In genomic region chr9:60592363-60592762, GRCm38 (mm10) we compare ENCODE assay signal across 18 mouse cellular contexts.
DNase-seq lines count a peak whose midpoint lies in the region; ATAC-seq and TF ChIP-seq lines count a peak whose summit lies in the region.
"Had no signal": no experiment of that assay in that cellular context is flagged by ENCODE, and none has a peak within 500 bp of the region (broad histone marks: within the 10 kb centered on the region; RNA-seq: fewer than 3 reads in every experiment).

No protein-coding gene starts in this region.

- 79% methylated on average over 5 of the region's 5 CpGs for WGBS in hindbrain, postnatal 0 days
- 89% methylated on average over 5 of the region's 5 CpGs for WGBS in hindbrain, embryonic 11.5 days
- WGBS in intestine, embryonic 16.5 days = 69% methylated on average over 5 of the region's 5 CpGs
- WGBS in stomach, embryonic 15.5 days = 60% methylated on average over 5 of the region's 5 CpGs
- WGBS in liver, postnatal 0 days (ENCODE audit: insufficient replicate concordance) = 82% methylated on average over 5 of the region's 5 CpGs

- H3K27ac ChIP-seq in hindbrain, postnatal 0 days = 0 out of 2 replicates have a peak overlapping the region, but pooled peaks have one; percentile 26
- no peak overlapping the region for H3K27ac ChIP-seq in hindbrain, embryonic 11.5 days (ENCODE audit: low read depth, low read length)
- peak overlapping the region; percentile 78 for H3K27ac ChIP-seq in intestine, embryonic 16.5 days (ENCODE audit: low read length)
- peak overlapping the region; percentile 57; the same call in 1 of the 2 replicates for H3K27ac ChIP-seq in stomach, embryonic 15.5 days
- no peak overlapping the region for H3K27ac ChIP-seq in liver, postnatal 0 days (ENCODE audit: low read depth)
- H3K27ac ChIP-seq: forebrain, embryonic 12.5 days; heart, embryonic 10.5 days; hindbrain, embryonic 12.5 days; limb, embryonic 15.5 days; midbrain, embryonic 15.5 days had no signal

- no peak overlapping the region for H3K9ac ChIP-seq in hindbrain, postnatal 0 days (replicated peaks; ENCODE audit: low read length)
- no peak overlapping the region for H3K9ac ChIP-seq in hindbrain, embryonic 11.5 days (ENCODE audit: low read depth, low read length)
- H3K9ac ChIP-seq in intestine, embryonic 16.5 days (ENCODE audit: low read depth, low read length) = no peak overlapping the region
- H3K9ac ChIP-seq in stomach, embryonic 15.5 days = no peak overlapping the region
- no peak overlapping the region for H3K9ac ChIP-seq in liver, postnatal 0 days (replicated peaks)
- H3K9ac ChIP-seq: forebrain, embryonic 12.5 days; hindbrain, embryonic 12.5 days; limb, embryonic 15.5 days; midbrain, embryonic 15.5 days had no signal

- H3K27me3 ChIP-seq in hindbrain, postnatal 0 days (ENCODE audit: insufficient read depth, low read length) = no peaks in the 10 kb centered on the region
- no peaks in the 10 kb centered on the region for H3K27me3 ChIP-seq in hindbrain, embryonic 11.5 days (ENCODE audit: control insufficient read depth, insufficient read depth, low read length)
- no peaks in the 10 kb centered on the region for H3K27me3 ChIP-seq in intestine, embryonic 16.5 days (replicated peaks; ENCODE audit: control insufficient read depth, insufficient read depth, low read length)
- H3K27me3 ChIP-seq in stomach, embryonic 15.5 days (replicated peaks) = no peaks in the 10 kb centered on the region
- H3K27me3 ChIP-seq in liver, postnatal 0 days (ENCODE audit: insufficient read depth, low read length) = no peaks in the 10 kb centered on the region
- H3K27me3 ChIP-seq: forebrain, embryonic 12.5 days; hindbrain, embryonic 12.5 days; limb, embryonic 15.5 days; midbrain, embryonic 15.5 days had no signal

- no peak overlapping the region for H3K4me2 ChIP-seq in hindbrain, postnatal 0 days (ENCODE audit: low read depth, low read length)
- H3K4me2 ChIP-seq in hindbrain, embryonic 11.5 days (replicated peaks; ENCODE audit: low read depth, low read length) = no peak overlapping the region
- no peak overlapping the region for H3K4me2 ChIP-seq in intestine, embryonic 16.5 days (ENCODE audit: low read depth, low read length)
- H3K4me2 ChIP-seq in stomach, embryonic 15.5 days = no peak overlapping the region
- no peak overlapping the region for H3K4me2 ChIP-seq in liver, postnatal 0 days (ENCODE audit: low read depth, low read length)
- H3K4me2 ChIP-seq: forebrain, embryonic 12.5 days; hindbrain, embryonic 12.5 days; limb, embryonic 15.5 days; midbrain, embryonic 15.5 days had no signal

- ATAC-seq in hindbrain, postnatal 0 days = no peak
- ATAC-seq in hindbrain, embryonic 11.5 days (ENCODE audit: low FRiP score) = no peak
- ATAC-seq in intestine, embryonic 16.5 days = no peak
- no peak for ATAC-seq in stomach, embryonic 15.5 days (ENCODE audit: insufficient read depth, low FRiP score, low read depth)
- ATAC-seq in liver, postnatal 0 days = no peak
- ATAC-seq: inflammation-experienced regulatory T-cells, adult 6 months; midbrain, embryonic 15.5 days had no signal

- no peak for DNase-seq in hindbrain, postnatal 0 days (ENCODE audit: low spot score)
- no peak for DNase-seq in hindbrain, embryonic 11.5 days (ENCODE audit: low spot score)
- peak; percentile 29 for DNase-seq in layer of hippocampus, adult 9-11 months
- DNase-seq in layer of hippocampus, postnatal 25 days (ENCODE audit: extremely low spot score in 1 of 2, low spot score in 1 of 2) = no peak
- DNase-seq in liver, postnatal 0 days = no peak
- DNase-seq: B cell, adult 2 months; gastrocnemius, postnatal 36 days; lung, postnatal 36 days; thymus, adult 2 months had no signal

- no peak overlapping the region for H3K4me3 ChIP-seq in hindbrain, postnatal 0 days (ENCODE audit: low read length)
- H3K4me3 ChIP-seq in hindbrain, embryonic 11.5 days (ENCODE audit: low read depth, low read length) = no peak overlapping the region
- H3K4me3 ChIP-seq in intestine, embryonic 16.5 days (ENCODE audit: low read length) = no peak overlapping the region
- H3K4me3 ChIP-seq in stomach, embryonic 15.5 days (replicated peaks) = no peak overlapping the region
- no peak overlapping the region for H3K4me3 ChIP-seq in liver, postnatal 0 days (ENCODE audit: low read depth, low read length)
- H3K4me3 ChIP-seq: forebrain, embryonic 12.5 days; heart, embryonic 10.5 days; hindbrain, embryonic 12.5 days; limb, embryonic 15.5 days; midbrain, embryonic 15.5 days; myocyte had no signal

- peaks cover 20% of the 10 kb centered on the region for H3K36me3 ChIP-seq in hindbrain, postnatal 0 days (ENCODE audit: insufficient read depth, low read length)
- H3K36me3 ChIP-seq in hindbrain, embryonic 11.5 days (ENCODE audit: control insufficient read depth, insufficient read depth, low read length) = no peaks in the 10 kb centered on the region
- H3K36me3 ChIP-seq in intestine, embryonic 16.5 days (ENCODE audit: control insufficient read depth, insufficient read depth, low read length) = no peaks in the 10 kb centered on the region
- H3K36me3 ChIP-seq in stomach, embryonic 15.5 days = no peaks in the 10 kb centered on the region
- no peaks in the 10 kb centered on the region for H3K36me3 ChIP-seq in liver, postnatal 0 days (replicated peaks; ENCODE audit: insufficient read depth, low read length)

- TF ChIP-seq CTCF in hindbrain, postnatal 0 days (IDR thresholded peaks at IDR 0.05; ENCODE audit: low read depth) = peak; percentile 15; the same call in 1 of the 2 replicates
- no peak for TF ChIP-seq CTCF in liver, postnatal 0 days (IDR thresholded peaks at IDR 0.05; ENCODE audit: low read depth)

- no peak for TF ChIP-seq EP300 in liver, postnatal 0 days (IDR thresholded peaks at IDR 0.05; ENCODE audit: low read depth)

- no peaks in the 10 kb centered on the region for H3K9me3 ChIP-seq in hindbrain, postnatal 0 days (ENCODE audit: low read length)
- no peaks in the 10 kb centered on the region for H3K9me3 ChIP-seq in hindbrain, embryonic 11.5 days (ENCODE audit: control insufficient read depth, low read length)
- H3K9me3 ChIP-seq in intestine, embryonic 16.5 days (ENCODE audit: control insufficient read depth, low read length) = no peaks in the 10 kb centered on the region
- H3K9me3 ChIP-seq in stomach, embryonic 15.5 days = no peaks in the 10 kb centered on the region
- H3K9me3 ChIP-seq in liver, postnatal 0 days (ENCODE audit: low read length) = no peaks in the 10 kb centered on the region
- H3K9me3 ChIP-seq: forebrain, embryonic 12.5 days; heart, embryonic 10.5 days; hindbrain, embryonic 12.5 days; limb, embryonic 15.5 days; midbrain, embryonic 15.5 days had no signal

- no peaks in the 10 kb centered on the region for H3K4me1 ChIP-seq in hindbrain, postnatal 0 days (ENCODE audit: insufficient read depth, low read length)
- no peaks in the 10 kb centered on the region for H3K4me1 ChIP-seq in hindbrain, embryonic 11.5 days (replicated peaks; ENCODE audit: control insufficient read depth, insufficient read depth, low read length)
- peaks cover 6% of the 10 kb centered on the region for H3K4me1 ChIP-seq in intestine, embryonic 16.5 days (ENCODE audit: control insufficient read depth, insufficient read depth, low read length)
- H3K4me1 ChIP-seq in stomach, embryonic 15.5 days = 0 out of 2 replicates have a peak, but pooled peaks cover 7% of the 10 kb centered on the region
- H3K4me1 ChIP-seq in liver, postnatal 0 days (ENCODE audit: insufficient read depth) = 0 out of 2 replicates have a peak, but pooled peaks cover 3% of the 10 kb centered on the region
- H3K4me1 ChIP-seq: forebrain, embryonic 12.5 days; heart, embryonic 10.5 days; hindbrain, embryonic 12.5 days; limb, embryonic 15.5 days; midbrain, embryonic 15.5 days had no signal

Comparison
In these comparisons a context has a peak if more than half of its experiments do, and no peak if none do; other contexts are left out.
1. H3K27ac ChIP-seq: peak in hindbrain, postnatal 0 days (single experiment), intestine, embryonic 16.5 days (single experiment) and stomach, embryonic 15.5 days (single experiment); none in hindbrain, embryonic 11.5 days (single experiment) and liver, postnatal 0 days (single experiment).